Comparison of ENCODE assay signal across 9 mouse cellular contexts in genomic region chr5:137951218-137951617, GRCm38 (mm10). TPM values are rescaled to one million over a fixed set of nuclear protein-coding genes. Genes with fewer than 3 reads are reported as not detected.
A peak's percentile ranks its signal among the peaks of the same experiment; 100 is the strongest.
DNase-seq lines count a peak whose midpoint lies in the region; ATAC-seq and TF ChIP-seq lines count a peak whose summit lies in the region.
"Had no signal": no experiment of that assay in that cellular context is flagged by ENCODE, and none has a peak within 500 bp of the region (broad histone marks: within the 10 kb centered on the region; RNA-seq: fewer than 3 reads in every experiment).

No protein-coding gene starts in this region.

- no peaks in the 10 kb centered on the region for H3K79me2 ChIP-seq in CH12.LX (replicated peaks; ENCODE audit: control insufficient read depth, extremely low read depth, insufficient read depth, poor library complexity, severe bottlenecking)

- no peak overlapping the region for H3K27ac ChIP-seq in kidney, adult 2 months (ENCODE audit: insufficient read depth, low read depth, low read length)
- H3K27ac ChIP-seq in kidney, embryonic 15.5 days = no peak overlapping the region
- no peak overlapping the region for H3K27ac ChIP-seq in CH12.LX (ENCODE audit: insufficient read depth, low read depth)
- no peak overlapping the region for H3K27ac ChIP-seq in small intestine, adult 2 months (ENCODE audit: insufficient read depth, low read depth, low read length)
- H3K27ac ChIP-seq: liver, embryonic 13.5 days had no signal

- H3K9ac ChIP-seq in kidney, embryonic 15.5 days = no peak overlapping the region
- H3K9ac ChIP-seq in CH12.LX (ENCODE audit: insufficient read depth, low read depth) = no peak overlapping the region
- H3K9ac ChIP-seq: liver, embryonic 13.5 days had no signal

- DNase-seq in kidney, adult 2 months = peak; percentile 56
- DNase-seq in CH12.LX (ENCODE audit: extremely low read depth) (peak; percentile 32), Patski (ENCODE audit: low read depth, low spot score) (peak; percentile 4)
- peak; percentile 60 for DNase-seq in kidney, adult 9 months
- DNase-seq in c-Kit-positive CD71-positive TER-119-positive erythroid progenitor cells, embryonic 14.5 days (ENCODE audit: low spot score) = no peak
- DNase-seq: liver, embryonic 13.5 days had no signal

- TF ChIP-seq POLR2A in kidney, adult 2 months (IDR thresholded peaks at IDR 0.05; ENCODE audit: low read depth, low read length) = no peak
- TF ChIP-seq POLR2A in CH12.LX (IDR thresholded peaks at IDR 0.05; ENCODE audit: low read depth, low read length) = no peak
- TF ChIP-seq POLR2A in small intestine, adult 2 months (IDR thresholded peaks at IDR 0.05; ENCODE audit: low read depth, low read length) = no peak

- CTCF ChIA-PET in Patski (lab: Charles Lee) = interaction anchor here (0.8 to 1.2 kb wide), 5 partner anchors 51 to 184 kb away, joined by 3 to 5 read pairs (median 3); no protein-coding TSS in a partner anchor

- peak; percentile 84 for TF ChIP-seq RAD21 in CH12.LX (IDR thresholded peaks at IDR 0.05; ENCODE audit: low read depth, low read length)

- TF ChIP-seq CTCF in kidney, adult 2 months (conservative IDR thresholded peaks at IDR 0.05; ENCODE audit: insufficient read depth, insufficient read length, low read depth, low read length) = peak; percentile 72
- TF ChIP-seq CTCF in CH12.LX (conservative IDR thresholded peaks at IDR 0.05 in 1 of 2, IDR thresholded peaks at IDR 0.05 in 1 of 2; ENCODE audit: low read depth in 2 of 2, low read length in 2 of 2) = peak in 1 of 2 experiments; percentile 87; a peak in 2 of 4 replicates
- peak; percentile 57 for TF ChIP-seq CTCF in Patski (IDR thresholded peaks at IDR 0.05)
- peak; percentile 46; the same call in 1 of the 2 replicates for TF ChIP-seq CTCF in small intestine, adult 2 months (IDR thresholded peaks at IDR 0.05; ENCODE audit: extremely low read depth, insufficient read length, insufficient replicate concordance, low read depth, low read length)

- dilution Hi-C loops in CH12.LX (cut with MboI; ENCODE audit: extremely low pct_ligation_motif_present, extremely low pct_unique_long_range_greater_than_20kb, low sequenced_read_pairs) = no loop called here

- no peak overlapping the region for H3K4me3 ChIP-seq in kidney, adult 2 months (ENCODE audit: insufficient read depth, low read depth, low read length)
- no peak overlapping the region for H3K4me3 ChIP-seq in kidney, embryonic 15.5 days (replicated peaks)
- H3K4me3 ChIP-seq in CH12.LX (replicated peaks in 1 of 3; ENCODE audit: low read depth in 2 of 3, low read length in 2 of 3, poor library complexity in 1 of 3) = no peak overlapping the region
- H3K4me3 ChIP-seq in small intestine, adult 2 months (ENCODE audit: low read depth, low read length) = no peak overlapping the region
- H3K4me3 ChIP-seq: liver, embryonic 13.5 days had no signal

- no peaks in the 10 kb centered on the region; the same call in 1 of the 2 replicates for H3K27me3 ChIP-seq in kidney, adult 2 months (replicated peaks; ENCODE audit: control insufficient read depth, insufficient read depth, low read length)
- H3K27me3 ChIP-seq in kidney, embryonic 15.5 days = no peaks in the 10 kb centered on the region
- H3K27me3 ChIP-seq in CH12.LX (replicated peaks) (no peaks in the 10 kb centered on the region), Patski (peaks cover 17% of the 10 kb centered on the region)
- no peaks in the 10 kb centered on the region for H3K27me3 ChIP-seq in small intestine, adult 2 months (ENCODE audit: control insufficient read depth, insufficient read depth, low read length)
- H3K27me3 ChIP-seq: liver, embryonic 13.5 days had no signal

- H3K4me1 ChIP-seq in kidney, adult 2 months (ENCODE audit: control insufficient read depth, insufficient read depth, low read length) = no peaks in the 10 kb centered on the region
- no peaks in the 10 kb centered on the region for H3K4me1 ChIP-seq in kidney, embryonic 15.5 days
- peaks cover 2 to 15% of the 10 kb centered on the region in 2 experiments; a peak in 2 of 4 replicates for H3K4me1 ChIP-seq in CH12.LX (ENCODE audit: control insufficient read depth in 1 of 2, insufficient read depth in 2 of 2)
- H3K4me1 ChIP-seq in small intestine, adult 2 months (ENCODE audit: control insufficient read depth, insufficient read depth, insufficient read length, low read length) = no peaks in the 10 kb centered on the region
- H3K4me1 ChIP-seq: liver, embryonic 13.5 days had no signal

- H3K36me3 ChIP-seq in kidney, adult 2 months (ENCODE audit: control insufficient read depth, insufficient read depth, low read length) = no peaks in the 10 kb centered on the region
- H3K36me3 ChIP-seq in kidney, embryonic 15.5 days = no peaks in the 10 kb centered on the region
- H3K36me3 ChIP-seq in CH12.LX (replicated peaks in 1 of 2; ENCODE audit: control insufficient read depth in 1 of 2, insufficient read depth in 1 of 2, low read length in 1 of 2) = no peaks in the 10 kb centered on the region
- H3K36me3 ChIP-seq in small intestine, adult 2 months (ENCODE audit: control insufficient read depth, insufficient read depth, low read length) = no peaks in the 10 kb centered on the region
- H3K36me3 ChIP-seq: liver, embryonic 13.5 days had no signal

- H3K4me2 ChIP-seq in kidney, embryonic 15.5 days = no peak overlapping the region
- H3K4me2 ChIP-seq in CH12.LX (ENCODE audit: insufficient read depth, low read depth, poor library complexity, severe bottlenecking) = no peak overlapping the region
- H3K4me2 ChIP-seq: liver, embryonic 13.5 days had no signal

- POLR2A ChIA-PET in Patski (lab: Charles Lee) = interaction anchor here (0.6 kb wide), 1 partner anchor 15 kb away, joined by 3 read pairs; no protein-coding TSS in a partner anchor

- ATAC-seq in kidney, embryonic 15.5 days (replicated peaks; ENCODE audit: low FRiP score) = no peak
- ATAC-seq in Patski = no peak
- no peak for ATAC-seq in monocyte, adult 5-6 weeks (replicated peaks; ENCODE audit: insufficient number of reproducible peaks, low FRiP score, low TSS enrichment, poor library complexity, severe bottlenecking)

- no peaks in the 10 kb centered on the region for H3K9me3 ChIP-seq in kidney, embryonic 15.5 days (replicated peaks)
- H3K9me3 ChIP-seq in CH12.LX (replicated peaks; ENCODE audit: low read length) = no peaks in the 10 kb centered on the region
- H3K9me3 ChIP-seq: liver, embryonic 13.5 days had no signal

- in situ Hi-C loops in CH12.LX (cut with MboI; ENCODE audit: low pct_ligation_motif_present, low pct_unique_long_range_greater_than_20kb, low sequenced_read_pairs) (loop anchor here (10.0 kb wide), 1 partner anchor 156 kb away; no protein-coding TSS in a partner anchor), Patski (cut with MboI; ENCODE audit: low pct_unique_long_range_greater_than_20kb) (loop anchor here (5.0 to 10.0 kb wide), 2 partner anchors 59 to 146 kb away; no protein-coding TSS in a partner anchor)

- no peak for TF ChIP-seq EP300 in CH12.LX (IDR thresholded peaks at IDR 0.05; ENCODE audit: low read length)

- WGBS in kidney, adult 2 months = 23% methylated on average over 6 of the region's 6 CpGs
- WGBS in kidney, embryonic 15.5 days = 22% methylated on average over 6 of the region's 6 CpGs
- WGBS in small intestine, adult 2 months = 25% methylated on average over 6 of the region's 6 CpGs

TF ChIP-seq in CH12.LX, 34 proteins besides CTCF, POLR2A, EP300 and RAD21:
- TF ChIP-seq ETS1 (conservative IDR thresholded peaks at IDR 0.05; ENCODE audit: low read depth, low read length) (no peak), ELF1 (IDR thresholded peaks at IDR 0.05; ENCODE audit: low read depth, low read length) (no peak), PAX5 (IDR thresholded peaks at IDR 0.05; ENCODE audit: low read length) (no peak), SIN3A (IDR thresholded peaks at IDR 0.05; ENCODE audit: low read length) (no peak), NELFE (IDR thresholded peaks at IDR 0.05; ENCODE audit: low read depth, low read length) (no peak), NRF1 (IDR thresholded peaks at IDR 0.05; ENCODE audit: low read depth, low read length) (no peak), GABPA (IDR thresholded peaks at IDR 0.05; ENCODE audit: insufficient replicate concordance, low read depth, low read length) (no peak), MAX (IDR thresholded peaks at IDR 0.05; ENCODE audit: low read length) (no peak), ZC3H11A (IDR thresholded peaks at IDR 0.05; ENCODE audit: low read depth, low read length) (peak; percentile 24; the same call in 1 of the 2 replicates), JUND (conservative IDR thresholded peaks at IDR 0.05; ENCODE audit: low read depth, low read length) (no peak), SMC3 (IDR thresholded peaks at IDR 0.05; ENCODE audit: low read depth, low read length) (peak; percentile 76)
TF ChIP-seq in CH12.LX: peak in this region for 2.

RNA-seq across cellular contexts. Expression of gene Gjc3, which starts 11.7 kb away (rescaled TPM):
- 0.05 and 0.20 TPM in 2 replicates for polyA plus RNA-seq in kidney, adult 2 months (2012; rRNA removed)
- polyA plus RNA-seq in kidney, embryonic 15.5 days (2015; fragmentation: Nextera tagmentation; extraction: Ambion mirVana) = 0.05 TPM in 1 of 2 replicates, not detected in the other
- not detected in 2 replicates for total RNA-seq in CH12.LX (2012; rRNA removed)
- not detected in 2 replicates for total RNA-seq in CH12.LX (2014; rRNA removed)
- not detected in 2 replicates for polyA plus RNA-seq in CH12.LX (2012; ENCODE audit: insufficient read length, low read depth)
- polyA plus RNA-seq in Patski (2021) = not detected
- polyA plus RNA-seq in small intestine, adult 2 months (2012; rRNA removed) = 0.04 and 0.08 TPM in 2 replicates
- total RNA-seq in monocyte, adult 5-6 weeks (2017) = 0.29 TPM in 1 of 3 replicates, not detected in the others

RNA-seq across cellular contexts. Expression of gene Cyp3a13, which starts 29.8 kb away (rescaled TPM):
- 0.22 and 0.31 TPM in 2 replicates for polyA plus RNA-seq in kidney, adult 2 months (2012; rRNA removed)
- polyA plus RNA-seq in kidney, embryonic 15.5 days (2015; fragmentation: Nextera tagmentation; extraction: Ambion mirVana) = 0.06 and 0.10 TPM in 2 replicates
- total RNA-seq in CH12.LX (2012; rRNA removed) (not detected in 2 replicates), CH12.LX (2014; rRNA removed) (not detected in 2 replicates)
- polyA plus RNA-seq in CH12.LX (2012; ENCODE audit: insufficient read length, low read depth) (0.16 TPM in 1 of 2 replicates, not detected in the other), Patski (2021) (1.3 TPM)
- 19.2 and 46.0 TPM in 2 replicates for polyA plus RNA-seq in small intestine, adult 2 months (2012; rRNA removed)
- not detected in 3 replicates for total RNA-seq in monocyte, adult 5-6 weeks (2017)

RNA-seq across cellular contexts. Expression of gene Azgp1, which starts 30.1 kb away (rescaled TPM):
- 5.1 and 5.3 TPM in 2 replicates for polyA plus RNA-seq in kidney, adult 2 months (2012; rRNA removed)
- polyA plus RNA-seq in kidney, embryonic 15.5 days (2015; fragmentation: Nextera tagmentation; extraction: Ambion mirVana) = not detected in 2 replicates
- not detected in 2 replicates for total RNA-seq in CH12.LX (2012; rRNA removed)
- total RNA-seq in CH12.LX (2014; rRNA removed) = not detected in 2 replicates
- polyA plus RNA-seq in CH12.LX (2012; ENCODE audit: insufficient read length, low read depth) = not detected in 2 replicates
- polyA plus RNA-seq in Patski (2021) = not detected
- polyA plus RNA-seq in small intestine, adult 2 months (2012; rRNA removed) = 0.15 TPM in 1 of 2 replicates, not detected in the other
- not detected in 3 replicates for total RNA-seq in monocyte, adult 5-6 weeks (2017)
